Mouse (Mus musculus): ENCODE measurements around the gene Glb1l2. TPM values are rescaled to one million over a fixed set of nuclear protein-coding genes. Genes with fewer than 3 reads are reported as not detected.
A peak's percentile ranks its signal among the peaks of the same experiment; 100 is the strongest.

Gene Glb1l2
- total and polyA plus RNA-seq, 3 experiments, result not detected

GRCm38 (mm10) chr9:26760081-26760480, 46.2 kb downstream of the Glb1l2 start:
- Histone ChIP-seq H3K4me2 (ENCODE audit: insufficient read depth, low read depth, poor library complexity, severe bottlenecking) (no peak overlapping the region), H3K4me1 (ENCODE audit: control insufficient read depth in 1 of 2, insufficient read depth in 2 of 2) (no peaks in the 10 kb centered on the region), H3K27me3 (replicated peaks) (no peaks in the 10 kb centered on the region), H3K36me3 (replicated peaks in 1 of 2; ENCODE audit: control insufficient read depth in 1 of 2, insufficient read depth in 1 of 2, low read length in 1 of 2) (no peaks in the 10 kb centered on the region), H3K4me3 (replicated peaks in 1 of 3; ENCODE audit: low read depth in 2 of 3, low read length in 2 of 3, poor library complexity in 1 of 3) (no peak overlapping the region), H3K9ac (ENCODE audit: insufficient read depth, low read depth) (no peak overlapping the region), H3K9me3 (replicated peaks; ENCODE audit: low read length) (no peaks in the 10 kb centered on the region), H3K27ac (ENCODE audit: insufficient read depth, low read depth) (no peak overlapping the region), H3K79me2 (replicated peaks; ENCODE audit: control insufficient read depth, extremely low read depth, insufficient read depth, poor library complexity, severe bottlenecking) (no peaks in the 10 kb centered on the region)
- TF ChIP-seq TBP (conservative IDR thresholded peaks at IDR 0.05; ENCODE audit: low read depth, low read length), result no peak
- no peak for TF ChIP-seq PAX5 (IDR thresholded peaks at IDR 0.05; ENCODE audit: low read length)
- TF ChIP-seq SMC3 (IDR thresholded peaks at IDR 0.05; ENCODE audit: low read depth, low read length), result peak; percentile 54
- TF ChIP-seq MXI1 (IDR thresholded peaks at IDR 0.05; ENCODE audit: low read depth, low read length), result no peak
- TF ChIP-seq KAT2A (IDR thresholded peaks at IDR 0.05; ENCODE audit: insufficient replicate concordance, low read length), result no peak
- no peak for TF ChIP-seq USF2 (conservative IDR thresholded peaks at IDR 0.05; ENCODE audit: low read depth, low read length)
- no peak for TF ChIP-seq ZNF384 (IDR thresholded peaks at IDR 0.05; ENCODE audit: low read depth, low read length)
- TF ChIP-seq CTCF (conservative IDR thresholded peaks at IDR 0.05 in 1 of 2, IDR thresholded peaks at IDR 0.05 in 1 of 2; ENCODE audit: low read depth in 2 of 2, low read length in 2 of 2), result peak in 1 of 2 experiments; percentile 53; a peak in 3 of 4 replicates
- TF ChIP-seq IRF4 (IDR thresholded peaks at IDR 0.05; ENCODE audit: low read depth, low read length), result no peak
- peak; percentile 49 for TF ChIP-seq RAD21 (IDR thresholded peaks at IDR 0.05; ENCODE audit: low read depth, low read length)
- peak; percentile 33 for DNase-seq (ENCODE audit: extremely low read depth)
- in situ Hi-C loops (cut with MboI; ENCODE audit: low pct_ligation_motif_present, low pct_unique_long_range_greater_than_20kb, low sequenced_read_pairs), result loop anchor here (25.0 kb wide), 1 partner anchor 1073 kb away; no protein-coding TSS in a partner anchor
- dilution Hi-C loops (cut with MboI; ENCODE audit: extremely low pct_ligation_motif_present, extremely low pct_unique_long_range_greater_than_20kb, low sequenced_read_pairs), result no loop called here

- no peak overlapping the region for H3K27ac ChIP-seq (ENCODE audit: insufficient read depth, low read depth)
- no peak overlapping the region for H3K4me2 ChIP-seq (ENCODE audit: insufficient read depth, low read depth, poor library complexity, severe bottlenecking)
- no peaks in the 10 kb centered on the region for H3K36me3 ChIP-seq (replicated peaks in 1 of 2; ENCODE audit: control insufficient read depth in 1 of 2, insufficient read depth in 1 of 2, low read length in 1 of 2)
- no peak for TF ChIP-seq E2F4 (IDR thresholded peaks at IDR 0.05; ENCODE audit: insufficient replicate concordance, low read depth, low read length)
- no peak for TF ChIP-seq JUND (conservative IDR thresholded peaks at IDR 0.05; ENCODE audit: low read depth, low read length)
- no peaks in the 10 kb centered on the region for H3K79me2 ChIP-seq (replicated peaks; ENCODE audit: control insufficient read depth, extremely low read depth, insufficient read depth, poor library complexity, severe bottlenecking)
- H3K4me1 ChIP-seq (ENCODE audit: control insufficient read depth in 1 of 2, insufficient read depth in 2 of 2), result no peaks in the 10 kb centered on the region
- H3K27me3 ChIP-seq (replicated peaks), result no peaks in the 10 kb centered on the region
- in situ Hi-C loops (cut with MboI; ENCODE audit: low pct_ligation_motif_present, low pct_unique_long_range_greater_than_20kb, low sequenced_read_pairs) (no loop called here), dilution Hi-C loops (cut with MboI; ENCODE audit: extremely low pct_ligation_motif_present, extremely low pct_unique_long_range_greater_than_20kb, low sequenced_read_pairs) (no loop called here)
- no peak overlapping the region for H3K4me3 ChIP-seq (replicated peaks in 1 of 3; ENCODE audit: low read depth in 2 of 3, low read length in 2 of 3, poor library complexity in 1 of 3)
- H3K9me3 ChIP-seq (replicated peaks; ENCODE audit: low read length), result no peaks in the 10 kb centered on the region
- no peak for DNase-seq (ENCODE audit: extremely low read depth)
- H3K9ac ChIP-seq (ENCODE audit: insufficient read depth, low read depth), result no peak overlapping the region
Measured at GRCm38 (mm10) chr9:26748893-26749292, 57.4 kb downstream of the Glb1l2 start.

GRCm38 (mm10) chr9:26747121-26747520, 59.1 kb downstream of the Glb1l2 start:
- no peak for TF ChIP-seq PAX5 (IDR thresholded peaks at IDR 0.05; ENCODE audit: low read length)
- no peak for TF ChIP-seq ETS1 (conservative IDR thresholded peaks at IDR 0.05; ENCODE audit: low read depth, low read length)
- no peak for TF ChIP-seq USF2 (conservative IDR thresholded peaks at IDR 0.05; ENCODE audit: low read depth, low read length)
- TF ChIP-seq MXI1 (IDR thresholded peaks at IDR 0.05; ENCODE audit: low read depth, low read length), result no peak
- no peak for TF ChIP-seq TBP (conservative IDR thresholded peaks at IDR 0.05; ENCODE audit: low read depth, low read length)
- TF ChIP-seq MEF2A (IDR thresholded peaks at IDR 0.05; ENCODE audit: borderline replicate concordance, low read depth, low read length), result no peak
- in situ Hi-C loops (cut with MboI; ENCODE audit: low pct_ligation_motif_present, low pct_unique_long_range_greater_than_20kb, low sequenced_read_pairs), result no loop called here
- no peaks in the 10 kb centered on the region for H3K27me3 ChIP-seq (replicated peaks)
- H3K9me3 ChIP-seq (replicated peaks; ENCODE audit: low read length), result no peaks in the 10 kb centered on the region
- H3K27ac ChIP-seq (ENCODE audit: insufficient read depth, low read depth), result no peak overlapping the region
- H3K79me2 ChIP-seq (replicated peaks; ENCODE audit: control insufficient read depth, extremely low read depth, insufficient read depth, poor library complexity, severe bottlenecking), result no peaks in the 10 kb centered on the region
- no peak overlapping the region for H3K4me2 ChIP-seq (ENCODE audit: insufficient read depth, low read depth, poor library complexity, severe bottlenecking)
- H3K4me3 ChIP-seq (replicated peaks in 1 of 3; ENCODE audit: low read depth in 2 of 3, low read length in 2 of 3, poor library complexity in 1 of 3), result no peak overlapping the region
- dilution Hi-C loops (cut with MboI; ENCODE audit: extremely low pct_ligation_motif_present, extremely low pct_unique_long_range_greater_than_20kb, low sequenced_read_pairs), result no loop called here
- no peaks in the 10 kb centered on the region for H3K4me1 ChIP-seq (ENCODE audit: control insufficient read depth in 1 of 2, insufficient read depth in 2 of 2)
- H3K9ac ChIP-seq (ENCODE audit: insufficient read depth, low read depth), result no peak overlapping the region
- DNase-seq (ENCODE audit: extremely low read depth), result no peak
- H3K36me3 ChIP-seq (replicated peaks in 1 of 2; ENCODE audit: control insufficient read depth in 1 of 2, insufficient read depth in 1 of 2, low read length in 1 of 2), result no peaks in the 10 kb centered on the region
